Mouse (Mus musculus): ENCODE measurements around the gene Lancl1. TPM values are rescaled to one million over a fixed set of nuclear protein-coding genes. Genes with fewer than 3 reads are reported as not detected.

Lancl1 gene
- polyA plus RNA-seq, 1 experiment from 2014 or later: 104 TPM

DNA sequence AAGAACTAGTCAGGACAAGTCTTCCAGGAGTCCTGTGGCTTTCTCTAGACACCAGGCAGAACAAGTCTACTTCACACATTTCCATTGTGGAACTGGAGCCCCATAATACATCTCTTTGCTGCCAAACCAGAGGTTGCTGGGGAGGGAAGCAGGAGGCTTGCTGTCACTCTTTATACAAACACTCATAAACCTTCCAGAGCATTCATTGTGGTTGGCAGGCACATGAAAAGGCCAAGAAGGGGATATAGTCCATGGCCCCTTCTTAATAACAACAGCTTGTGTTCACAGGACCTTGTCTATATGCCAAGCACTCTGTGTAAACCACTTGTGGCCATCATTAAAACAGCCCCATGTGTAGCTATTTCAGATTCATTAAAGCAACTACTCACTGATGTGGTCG is 6.4 kb upstream of the Lancl1 start:
- no peaks in the 10 kb centered on the region for H3K9me3 ChIP-seq
- no peaks in the 10 kb centered on the region for H3K36me3 ChIP-seq
- H3K27ac ChIP-seq: peak overlapping the region; percentile 18; the same call in 1 of the 2 replicates
- 16% methylated on average over 1 of the region's 1 CpGs for WGBS
- no peak overlapping the region for H3K4me2 ChIP-seq
- H3K4me3 ChIP-seq (replicated peaks): no peak overlapping the region
- no peak overlapping the region for H3K9ac ChIP-seq (replicated peaks)
- peaks cover 8% of the 10 kb centered on the region; the same call in 1 of the 2 replicates for H3K4me1 ChIP-seq (replicated peaks)
- peak; percentile 44; the same call in 1 of the 2 replicates for ATAC-seq (ENCODE audit: insufficient number of reproducible peaks, insufficient read depth, low FRiP score, low TSS enrichment, low read depth)
- H3K27me3 ChIP-seq: no peaks in the 10 kb centered on the region

DNA sequence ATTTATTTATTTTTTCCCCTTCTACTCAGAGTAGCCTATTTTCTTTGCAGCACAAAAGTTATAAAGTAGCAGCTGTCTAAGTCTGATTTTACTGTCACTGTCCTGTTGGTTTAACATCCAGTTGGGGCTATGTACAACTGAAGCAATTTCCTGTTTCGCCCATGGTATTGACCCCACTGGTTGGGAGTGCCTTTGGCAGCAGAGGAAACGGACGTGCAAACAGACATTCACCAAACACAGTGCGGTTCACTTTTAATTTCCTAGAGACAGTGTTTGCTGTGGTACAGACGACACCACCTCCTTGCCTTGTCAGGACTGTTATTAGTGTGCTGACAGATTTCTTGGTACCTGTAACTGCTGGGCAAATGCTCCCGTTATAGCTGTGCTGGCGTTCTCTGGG is 3.9 kb upstream of the Lancl1 start:
- Histone ChIP-seq H3K4me2 (no peak overlapping the region), H3K9ac (replicated peaks) (no peak overlapping the region), H3K4me1 (replicated peaks) (peaks cover 14% of the 10 kb centered on the region), H3K36me3 (no peaks in the 10 kb centered on the region), H3K27me3 (no peaks in the 10 kb centered on the region), H3K27ac (no peak overlapping the region), H3K9me3 (no peaks in the 10 kb centered on the region), H3K4me3 (replicated peaks) (no peak overlapping the region)
- ATAC-seq (ENCODE audit: insufficient number of reproducible peaks, insufficient read depth, low FRiP score, low TSS enrichment, low read depth): no peak
- 61% methylated on average over 7 of the region's 7 CpGs for WGBS

DNA sequence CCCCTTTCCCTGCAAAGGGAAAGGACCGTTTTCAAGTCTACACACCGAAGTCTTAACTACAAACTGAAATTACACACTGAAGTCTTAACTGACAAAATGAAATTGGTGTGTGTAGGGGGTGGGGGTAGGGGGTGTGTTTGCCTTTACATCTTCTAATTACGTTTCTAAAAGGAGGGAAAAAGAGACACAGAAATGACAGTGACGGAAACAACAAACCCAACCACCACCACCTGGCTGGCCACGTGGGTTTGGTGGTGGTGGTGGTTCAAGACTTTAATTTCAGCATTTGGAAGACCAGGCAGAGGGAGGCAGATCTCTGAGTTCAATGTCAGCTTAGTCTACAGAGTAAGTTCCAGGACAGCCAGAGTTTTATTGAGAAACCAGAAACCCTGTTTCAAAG is 411 bp upstream of the Lancl1 start:
- Histone ChIP-seq H3K27ac (no peak overlapping the region), H3K4me2 (peak overlapping the region; percentile 81), H3K36me3 (peaks cover 25% of the 10 kb centered on the region), H3K4me3 (replicated peaks) (peak overlapping the region; percentile 93), H3K9ac (replicated peaks) (peak overlapping the region; percentile 79; the same call in 1 of the 2 replicates), H3K9me3 (no peaks in the 10 kb centered on the region), H3K4me1 (replicated peaks) (peaks cover 9% of the 10 kb centered on the region), H3K27me3 (no peaks in the 10 kb centered on the region)
- 1% methylated on average over 5 of the region's 5 CpGs for WGBS
- ATAC-seq (ENCODE audit: insufficient number of reproducible peaks, insufficient read depth, low FRiP score, low TSS enrichment, low read depth): no peak; the same call in 1 of the 2 replicates

DNA sequence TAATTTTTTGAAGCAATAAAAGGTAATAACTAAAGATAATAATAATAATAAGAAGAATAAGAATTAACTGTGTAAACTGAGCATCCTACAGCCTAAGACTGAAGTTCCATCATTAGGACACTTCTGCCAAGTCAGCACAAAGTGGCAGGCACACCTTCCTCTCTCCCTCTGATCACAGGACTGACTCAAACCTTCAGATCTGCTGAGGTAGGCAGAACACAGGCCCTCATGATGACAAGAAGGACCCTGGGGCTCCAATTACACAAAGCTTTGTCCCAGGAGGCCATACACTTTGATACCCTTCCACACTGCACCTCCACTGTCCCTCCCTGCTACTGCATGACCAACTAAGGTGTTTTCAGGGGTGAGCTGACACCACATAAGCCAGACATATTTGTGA is 1.5 kb downstream of the Lancl1 start:
- no peak for ATAC-seq (ENCODE audit: insufficient number of reproducible peaks, insufficient read depth, low FRiP score, low TSS enrichment, low read depth)
- H3K4me1 ChIP-seq (replicated peaks): peaks cover 9% of the 10 kb centered on the region
- no peaks in the 10 kb centered on the region for H3K27me3 ChIP-seq
- peaks cover 43% of the 10 kb centered on the region for H3K36me3 ChIP-seq
- H3K27ac ChIP-seq: no peak overlapping the region
- no peak overlapping the region for H3K9ac ChIP-seq (replicated peaks)
- no peak overlapping the region for H3K4me3 ChIP-seq (replicated peaks)
- H3K4me2 ChIP-seq: no peak overlapping the region
- no peaks in the 10 kb centered on the region for H3K9me3 ChIP-seq

DNA sequence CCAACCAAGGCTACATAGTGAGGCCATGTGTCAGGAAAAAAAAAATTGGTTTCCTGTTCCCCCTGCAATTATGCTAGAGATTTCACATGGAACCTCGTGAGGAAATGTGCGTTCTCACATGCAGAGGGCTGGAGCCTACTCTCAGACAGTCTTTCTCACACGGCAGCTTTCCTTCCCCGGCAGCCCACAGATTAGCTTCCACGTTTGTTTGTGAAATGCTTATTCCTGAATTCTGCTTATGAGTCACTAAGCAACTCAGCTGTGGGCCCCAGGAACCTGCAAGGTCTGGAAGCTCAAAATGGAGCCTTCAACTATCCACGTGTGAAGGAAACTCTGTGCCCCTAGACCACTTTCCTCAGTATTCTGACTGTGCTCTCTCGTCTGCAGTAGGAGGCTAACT is 5.4 kb downstream of the Lancl1 start:
- Histone ChIP-seq H3K36me3 (peaks cover 80% of the 10 kb centered on the region), H3K4me2 (no peak overlapping the region), H3K4me3 (replicated peaks) (no peak overlapping the region), H3K9ac (replicated peaks) (no peak overlapping the region), H3K9me3 (no peaks in the 10 kb centered on the region), H3K27me3 (no peaks in the 10 kb centered on the region), H3K4me1 (replicated peaks) (peaks cover 9% of the 10 kb centered on the region), H3K27ac (no peak overlapping the region)
- 83% methylated on average over 7 of the region's 7 CpGs for WGBS
- ATAC-seq (ENCODE audit: insufficient number of reproducible peaks, insufficient read depth, low FRiP score, low TSS enrichment, low read depth): no peak

DNA sequence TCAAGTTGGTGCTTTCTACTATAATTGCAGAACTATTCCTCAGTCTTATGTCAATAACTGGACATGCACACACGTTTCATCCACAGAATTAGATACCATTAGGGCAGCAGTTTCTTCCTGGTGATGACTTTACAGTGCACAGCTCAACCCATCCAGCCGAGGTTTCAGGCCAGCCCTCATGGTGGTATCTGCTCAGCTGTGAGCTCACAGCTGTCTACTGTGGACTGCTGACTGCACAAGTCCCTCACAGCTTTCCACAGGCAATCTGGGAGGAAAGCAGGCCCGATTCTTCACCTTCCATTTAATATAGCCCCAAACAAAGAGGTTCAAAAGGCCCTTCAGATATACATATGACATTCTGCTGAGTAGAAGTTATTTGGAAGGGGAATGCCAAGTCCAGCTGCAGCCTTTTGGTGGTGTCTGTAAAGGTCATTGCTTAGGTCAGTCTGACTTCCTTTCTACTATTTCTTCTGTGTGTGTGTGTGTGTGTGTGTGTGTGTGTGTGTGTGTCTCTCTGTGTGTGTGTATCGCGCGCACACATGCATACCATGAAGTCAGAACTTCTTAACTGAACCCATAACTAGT is 11.7 kb downstream of the Lancl1 start:
- H3K9ac ChIP-seq (replicated peaks): no peak overlapping the region
- H3K4me3 ChIP-seq (replicated peaks): no peak overlapping the region
- 86% methylated on average over 6 of the region's 6 CpGs for WGBS
- no peak for ATAC-seq (ENCODE audit: insufficient number of reproducible peaks, insufficient read depth, low FRiP score, low TSS enrichment, low read depth)
- H3K36me3 ChIP-seq: peaks cover 83% of the 10 kb centered on the region
- no peaks in the 10 kb centered on the region for H3K27me3 ChIP-seq
- no peaks in the 10 kb centered on the region for H3K4me1 ChIP-seq (replicated peaks)
- no peak overlapping the region for H3K4me2 ChIP-seq
- no peaks in the 10 kb centered on the region for H3K9me3 ChIP-seq
- no peak overlapping the region for H3K27ac ChIP-seq

DNA sequence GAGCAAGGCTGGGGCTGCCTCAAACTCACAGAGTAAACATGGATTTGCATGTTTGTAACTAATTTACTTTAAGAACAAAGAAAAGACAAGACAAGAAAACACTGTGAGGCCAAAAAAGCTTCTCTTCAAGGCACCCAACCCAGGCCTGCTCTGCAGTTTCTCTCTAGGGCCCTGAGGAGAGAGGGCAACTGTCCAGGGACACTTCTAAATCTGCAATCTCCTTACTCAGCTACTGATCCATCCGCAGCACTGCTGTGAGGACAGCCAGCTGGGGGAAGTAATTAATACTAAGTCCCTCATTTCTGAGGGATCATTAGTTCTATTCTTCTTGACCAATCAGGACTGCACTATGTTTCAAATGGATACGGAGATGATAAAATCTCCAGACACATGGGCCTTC is 12.5 kb downstream of the Lancl1 start:
- H3K4me1 ChIP-seq (replicated peaks): no peaks in the 10 kb centered on the region
- H3K36me3 ChIP-seq: peaks cover 81% of the 10 kb centered on the region
- ATAC-seq (ENCODE audit: insufficient number of reproducible peaks, insufficient read depth, low FRiP score, low TSS enrichment, low read depth): no peak

DNA sequence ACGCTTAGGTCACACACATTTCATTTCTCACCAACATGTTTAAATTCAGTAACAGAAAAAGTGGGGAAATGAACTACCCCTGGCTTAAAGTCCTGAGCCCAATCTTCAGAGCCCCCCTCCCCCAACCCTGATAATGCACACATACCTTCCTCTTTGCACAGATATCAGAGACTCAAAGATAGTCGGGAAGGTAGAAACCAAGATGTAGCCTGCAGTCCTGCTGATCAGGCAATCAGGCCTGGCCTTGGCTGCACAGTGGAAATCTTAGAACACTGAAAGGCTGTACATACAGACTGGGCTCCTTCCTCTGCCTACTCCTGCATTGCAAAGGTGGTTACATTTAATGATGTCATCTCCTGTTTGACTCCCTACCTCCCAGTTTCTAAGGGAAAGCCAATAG is 15.9 kb downstream of the Lancl1 start:
- H3K27me3 ChIP-seq: no peaks in the 10 kb centered on the region
- H3K9me3 ChIP-seq: no peaks in the 10 kb centered on the region
- no peak overlapping the region for H3K27ac ChIP-seq
- H3K4me2 ChIP-seq: no peak overlapping the region
- no peak overlapping the region for H3K4me3 ChIP-seq (replicated peaks)
- no peak overlapping the region for H3K9ac ChIP-seq (replicated peaks)
- H3K4me1 ChIP-seq (replicated peaks): no peaks in the 10 kb centered on the region
- WGBS: 93% methylated on average over 2 of the region's 2 CpGs
- peaks cover 79% of the 10 kb centered on the region for H3K36me3 ChIP-seq
- no peak for ATAC-seq (ENCODE audit: insufficient number of reproducible peaks, insufficient read depth, low FRiP score, low TSS enrichment, low read depth)

More for the DNA sequence above, 12.5 kb downstream of the Lancl1 start:
- Histone ChIP-seq H3K9me3 (no peaks in the 10 kb centered on the region), H3K27me3 (no peaks in the 10 kb centered on the region), H3K9ac (replicated peaks) (no peak overlapping the region), H3K27ac (no peak overlapping the region), H3K4me2 (no peak overlapping the region), H3K4me3 (replicated peaks) (no peak overlapping the region)
- WGBS: 89% methylated on average over 2 of the region's 2 CpGs

DNA sequence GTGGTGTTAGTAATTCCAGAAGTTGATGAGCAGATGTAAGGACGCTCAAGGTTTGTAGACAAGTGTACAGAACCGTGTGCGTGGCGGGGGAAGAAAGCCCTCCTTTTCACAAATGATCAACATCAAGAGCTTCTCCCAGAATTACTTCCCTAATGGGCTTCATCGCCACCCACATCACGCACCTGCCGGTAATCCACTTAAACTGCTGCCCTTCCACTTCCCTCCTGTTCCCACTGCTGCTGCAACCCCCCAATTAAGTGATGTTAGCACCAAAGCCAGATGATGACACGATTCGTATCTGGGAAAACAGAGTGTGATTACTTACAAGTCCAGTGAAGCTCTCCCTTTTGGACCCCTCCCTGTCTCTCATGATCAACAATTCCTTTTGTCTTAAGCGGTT is 16.6 kb downstream of the Lancl1 start:
- Histone ChIP-seq H3K4me3 (replicated peaks) (no peak overlapping the region), H3K4me2 (no peak overlapping the region), H3K27me3 (no peaks in the 10 kb centered on the region), H3K27ac (no peak overlapping the region), H3K4me1 (replicated peaks) (no peaks in the 10 kb centered on the region), H3K9me3 (no peaks in the 10 kb centered on the region), H3K9ac (replicated peaks) (no peak overlapping the region), H3K36me3 (peaks cover 74% of the 10 kb centered on the region)
- 91% methylated on average over 10 of the region's 10 CpGs for WGBS
- ATAC-seq (ENCODE audit: insufficient number of reproducible peaks, insufficient read depth, low FRiP score, low TSS enrichment, low read depth): no peak

DNA sequence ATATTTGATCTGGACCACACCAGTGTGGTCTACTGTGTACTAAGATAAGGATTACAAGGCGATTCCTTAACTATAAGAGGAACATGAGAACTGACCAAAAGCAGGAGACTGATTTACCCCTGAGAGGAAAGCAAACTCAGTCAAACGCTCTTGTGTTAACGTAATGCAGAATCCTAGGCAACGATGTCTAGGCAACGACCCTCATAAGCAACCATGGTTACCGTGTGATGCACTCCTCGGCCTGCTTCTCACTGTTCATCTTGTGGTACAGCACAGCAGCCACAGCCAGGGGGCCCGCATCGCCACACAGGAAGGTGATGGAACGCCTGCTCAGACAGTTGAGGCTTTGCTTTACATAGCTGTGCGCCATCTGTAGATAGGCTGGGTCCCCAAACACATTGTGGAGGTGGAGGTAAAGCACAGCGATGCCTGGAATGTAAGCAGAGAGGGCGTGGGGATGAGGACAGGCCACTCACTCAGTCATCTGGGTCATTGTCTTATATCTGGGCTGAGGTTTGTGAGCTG is 18.0 kb downstream of the Lancl1 start:
- no peaks in the 10 kb centered on the region for H3K27me3 ChIP-seq
- no peak overlapping the region for H3K4me2 ChIP-seq
- no peak overlapping the region for H3K9ac ChIP-seq (replicated peaks)
- 92% methylated on average over 13 of the region's 13 CpGs for WGBS
- H3K9me3 ChIP-seq: no peaks in the 10 kb centered on the region
- H3K27ac ChIP-seq: no peak overlapping the region
- H3K4me1 ChIP-seq (replicated peaks): no peaks in the 10 kb centered on the region
- H3K36me3 ChIP-seq: peaks cover 66% of the 10 kb centered on the region
- no peak for ATAC-seq (ENCODE audit: insufficient number of reproducible peaks, insufficient read depth, low FRiP score, low TSS enrichment, low read depth)
- H3K4me3 ChIP-seq (replicated peaks): no peak overlapping the region

DNA sequence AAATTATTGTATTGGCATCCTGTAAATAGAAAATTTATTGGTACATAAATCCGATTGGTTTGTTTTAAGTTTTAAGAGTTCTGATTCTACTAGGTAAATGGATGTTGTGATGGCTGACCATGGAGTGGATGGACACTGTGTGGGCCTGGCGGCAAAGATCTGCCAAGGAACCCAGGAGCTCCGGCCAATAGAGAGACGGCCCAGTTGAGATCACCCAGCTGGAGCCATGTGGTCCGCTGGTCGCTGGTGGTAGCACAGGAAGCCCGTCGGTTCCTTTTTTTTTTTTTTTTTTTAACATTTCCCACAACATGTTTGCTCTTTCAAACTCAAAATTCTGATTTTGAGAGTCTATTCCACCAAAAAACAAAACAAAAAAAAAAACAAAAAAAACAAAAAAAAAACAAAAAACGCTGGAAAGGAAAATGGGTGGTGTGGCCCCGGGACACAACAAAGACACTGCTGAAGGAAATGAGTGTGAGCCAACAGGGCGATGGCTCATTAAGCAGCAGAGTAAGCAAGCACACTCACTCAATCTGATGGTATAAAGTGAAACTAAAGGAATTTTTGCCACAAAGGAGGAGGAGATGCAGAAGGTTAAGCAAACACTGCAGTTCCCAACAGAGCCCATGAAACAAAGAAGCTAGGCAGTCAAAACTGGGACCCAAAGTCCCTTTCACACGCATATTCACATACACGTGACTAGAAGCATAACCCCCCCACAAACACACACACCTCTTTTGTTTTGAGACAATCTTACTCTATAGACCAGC is 21.4 kb downstream of the Lancl1 start:
- no peak overlapping the region for H3K4me2 ChIP-seq
- peaks cover 57% of the 10 kb centered on the region for H3K36me3 ChIP-seq
- no peaks in the 10 kb centered on the region for H3K9me3 ChIP-seq
- no peak overlapping the region for H3K9ac ChIP-seq (replicated peaks)
- no peaks in the 10 kb centered on the region for H3K27me3 ChIP-seq
- H3K4me1 ChIP-seq (replicated peaks): no peaks in the 10 kb centered on the region
- WGBS: 92% methylated on average over 13 of the region's 13 CpGs
- no peak overlapping the region for H3K4me3 ChIP-seq (replicated peaks)
- H3K27ac ChIP-seq: no peak overlapping the region
- no peak for ATAC-seq (ENCODE audit: insufficient number of reproducible peaks, insufficient read depth, low FRiP score, low TSS enrichment, low read depth)
